Mouse (Mus musculus): Measurements from ENCODE around the gene Clint1.

Gene Clint1

GRCm38 (mm10) chr11:45926640-45927082 is 74.8 kb downstream of the Clint1 start:
- in situ Hi-C loops (cut with MboI, MseI): no loop called here

- in situ Hi-C loops (cut with MboI, MseI): no loop called here
Observed at GRCm38 (mm10) chr11:45927456-45927855, 75.6 kb downstream of the Clint1 start.

- in situ Hi-C loops (cut with MboI, MseI): no loop called here
Observed at GRCm38 (mm10) chr11:45929541-45929940, 77.7 kb downstream of the Clint1 start.

DNA sequence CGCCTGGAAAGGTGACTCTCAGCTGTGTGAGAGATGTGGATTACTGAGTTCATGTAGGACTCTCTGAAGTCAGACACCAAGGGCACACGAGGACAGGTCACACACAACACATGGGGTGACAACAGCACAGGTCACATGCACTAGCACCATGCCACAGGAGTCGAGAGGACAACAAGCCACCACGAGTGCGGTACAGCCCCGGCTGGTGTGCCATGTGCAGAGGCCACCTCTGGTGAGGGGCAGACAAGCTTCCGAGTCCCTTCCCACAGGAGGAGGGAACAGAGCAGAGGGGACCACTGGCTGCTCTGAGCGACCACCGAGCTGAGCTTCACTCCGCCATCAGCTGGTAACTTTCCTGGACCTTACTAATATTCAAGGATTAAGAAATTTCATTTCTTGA is 80.9 kb downstream of the Clint1 start:
- in situ Hi-C loops (cut with MboI, MseI): no loop called here

DNA sequence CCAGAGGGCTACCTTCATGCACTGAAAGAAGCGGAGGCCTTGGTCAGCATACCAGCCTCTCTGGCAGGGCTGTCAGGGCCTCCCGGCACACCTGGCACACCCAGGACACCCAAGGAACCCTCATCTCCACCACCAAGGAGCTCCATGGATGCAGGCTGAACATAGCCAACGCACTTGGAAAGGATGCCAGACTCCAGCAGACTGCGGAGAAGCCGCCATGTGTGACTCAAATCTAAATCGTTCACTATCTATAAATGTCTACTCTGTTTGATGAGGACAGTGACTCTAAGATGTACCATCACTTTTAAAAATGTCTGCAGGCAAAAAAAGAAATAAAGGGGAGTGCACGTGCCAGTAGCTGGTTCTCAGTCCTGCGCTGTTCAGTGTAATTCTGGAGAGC is 85.6 kb downstream of the Clint1 start:
- in situ Hi-C loops (cut with MboI, MseI): no loop called here

GRCm38 (mm10) chr11:45938917-45939316 is 87.1 kb downstream of the Clint1 start:
- in situ Hi-C loops (cut with MboI, MseI): no loop called here

DNA sequence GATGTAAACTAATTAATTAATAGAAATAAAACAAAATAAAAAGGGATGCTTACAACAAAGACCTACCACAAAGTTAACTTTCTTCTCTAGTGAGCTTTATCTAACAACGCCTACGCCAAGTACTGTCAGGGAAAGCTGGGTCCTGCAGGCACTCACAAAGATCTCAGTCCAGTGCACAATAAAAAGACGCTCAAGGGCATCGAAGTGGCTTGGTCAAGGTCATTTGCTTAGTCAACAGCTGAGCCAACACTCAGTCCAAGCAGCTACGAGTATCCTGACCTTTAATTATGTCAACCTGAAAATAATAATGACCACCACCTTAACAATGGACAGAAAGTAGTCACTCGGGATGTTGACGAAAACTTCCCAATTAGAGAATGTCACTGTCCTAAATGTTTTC is 90.4 kb downstream of the Clint1 start:
- in situ Hi-C loops (cut with MboI, MseI): no loop called here

- in situ Hi-C loops (cut with MboI, MseI): no loop called here
Observed at GRCm38 (mm10) chr11:45943108-45943705, 91.4 kb downstream of the Clint1 start.

- in situ Hi-C loops (cut with MboI, MseI): no loop called here
Observed at GRCm38 (mm10) chr11:45943891-45944642, 92.2 kb downstream of the Clint1 start.

- in situ Hi-C loops (cut with MboI, MseI): no loop called here
Observed at GRCm38 (mm10) chr11:45944643-45945156, 92.8 kb downstream of the Clint1 start, which contains the start of gene Lsm11. TSS of gene Lsm11 (minus strand) at chr11:45944935.

- in situ Hi-C loops (cut with MboI, MseI): no loop called here
Observed at GRCm38 (mm10) chr11:45946796-45947195, 94.9 kb downstream of the Clint1 start.

- in situ Hi-C loops (cut with MboI, MseI): no loop called here
Observed at GRCm38 (mm10) chr11:45947491-45947890, 95.6 kb downstream of the Clint1 start.

DNA sequence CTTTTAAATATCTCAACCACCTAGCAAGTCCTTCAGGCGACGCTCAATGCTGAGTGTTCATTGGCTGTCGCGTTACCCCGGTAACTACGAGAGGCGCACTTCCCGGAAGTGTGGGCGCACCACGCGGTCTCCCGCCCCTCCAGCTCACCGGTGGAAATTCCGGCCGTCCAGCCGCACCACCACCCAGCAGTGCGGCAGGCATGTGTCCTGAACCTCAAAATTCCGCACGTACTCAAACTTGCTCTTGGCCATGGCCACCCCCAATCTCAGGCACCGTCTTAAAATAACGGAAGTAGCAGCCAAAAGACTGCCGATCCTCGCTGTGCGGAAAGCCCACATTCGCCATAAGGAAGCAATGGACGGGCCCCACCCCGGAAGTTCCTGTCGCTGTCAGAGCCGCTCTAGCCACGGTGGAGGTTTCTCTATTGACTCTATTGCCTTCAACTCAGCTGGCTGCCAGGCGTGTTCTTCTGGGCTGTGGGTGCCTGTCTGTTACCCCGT is 103.3 kb downstream of the Clint1 start, which contains the start of gene Thg1l:
Gene Thg1l (minus strand): TSS at position 368 of the 501 bp plus-strand sequence.
- in situ Hi-C loops (cut with MboI, MseI): loop anchor here (5.0 kb wide), 1 partner anchor 257 kb away; no protein-coding TSS in a partner anchor

- in situ Hi-C loops (cut with MboI, MseI): loop anchor here (5.0 kb wide), 1 partner anchor 253 kb away; no protein-coding TSS in a partner anchor
Observed at GRCm38 (mm10) chr11:45959598-45959997, 107.7 kb downstream of the Clint1 start.

GRCm38 (mm10) chr11:45960003-45960402 is 108.2 kb downstream of the Clint1 start:
- in situ Hi-C loops (cut with MboI, MseI): no loop called here

All from regulatory T cell (primary cell).